Mouse (Mus musculus): ENCODE results near the gene Tubb4a. TPM values are rescaled to one million over a fixed set of nuclear protein-coding genes. Genes with fewer than 3 reads are reported as not detected.

Gene Tubb4a
- polyA plus RNA-seq, 1 experiment: 1.7 TPM

- Histone ChIP-seq H3K4me3 (ENCODE audit: extremely low read depth, insufficient read depth, insufficient read length) (no peak overlapping the region), H3K36me3 (ENCODE audit: control insufficient read depth, insufficient read depth, low read length) (no peaks in the 10 kb centered on the region), H3K4me1 (ENCODE audit: control insufficient read depth, insufficient read depth, insufficient read length) (no peaks in the 10 kb centered on the region), H3K27me3 (ENCODE audit: control insufficient read depth, insufficient read depth, low read length) (no peaks in the 10 kb centered on the region), H3K27ac (ENCODE audit: insufficient read depth, low read length) (no peak overlapping the region)
- WGBS: 87% methylated on average over 5 of the region's 5 CpGs
- TF ChIP-seq CTCF (IDR thresholded peaks at IDR 0.05; ENCODE audit: extremely low read depth, insufficient read depth, insufficient read length, insufficient replicate concordance) (no peak), POLR2A (IDR thresholded peaks at IDR 0.05; ENCODE audit: low read depth, low read length) (no peak)
- no peak for DNase-seq (ENCODE audit: low read depth in 1 of 2, low spot score in 2 of 2)
Measured at GRCm38 (mm10) chr17:57047406-57047805, 40.2 kb downstream of the Tubb4a start.

GRCm38 (mm10) chr17:57041554-57041953 lies 46.0 kb downstream of the Tubb4a start, which contains the start of gene Slc25a41:
TSS of gene Slc25a41 (minus strand) at chr17:57041654.
- DNase-seq (ENCODE audit: low read depth in 1 of 2, low spot score in 2 of 2): no peak
- Histone ChIP-seq H3K4me3 (ENCODE audit: extremely low read depth, insufficient read depth, insufficient read length) (no peak within 1 kb of the TSS), H3K4me1 (ENCODE audit: control insufficient read depth, insufficient read depth, insufficient read length) (no peaks in the 10 kb centered on the region), H3K36me3 (ENCODE audit: control insufficient read depth, insufficient read depth, low read length) (no peaks in the 10 kb centered on the region), H3K27ac (ENCODE audit: insufficient read depth, low read length) (no peak within 1 kb of the TSS), H3K27me3 (ENCODE audit: control insufficient read depth, insufficient read depth, low read length) (no peaks in the 10 kb centered on the region; the same call in 1 of the 2 replicates)
- WGBS: 87% methylated on average over 8 of the region's 8 CpGs
- TF ChIP-seq POLR2A (IDR thresholded peaks at IDR 0.05; ENCODE audit: low read depth, low read length) (no peak), CTCF (IDR thresholded peaks at IDR 0.05; ENCODE audit: extremely low read depth, insufficient read depth, insufficient read length, insufficient replicate concordance) (no peak)

- TF ChIP-seq CTCF (IDR thresholded peaks at IDR 0.05; ENCODE audit: extremely low read depth, insufficient read depth, insufficient read length, insufficient replicate concordance) (no peak), POLR2A (IDR thresholded peaks at IDR 0.05; ENCODE audit: low read depth, low read length) (no peak)
- 56% methylated on average over 8 of the region's 8 CpGs for WGBS
- H3K4me3 ChIP-seq (ENCODE audit: extremely low read depth, insufficient read depth, insufficient read length): no peak overlapping the region
- no peaks in the 10 kb centered on the region; the same call in 1 of the 2 replicates for H3K27me3 ChIP-seq (ENCODE audit: control insufficient read depth, insufficient read depth, low read length)
- no peak for DNase-seq (ENCODE audit: low read depth in 1 of 2, low spot score in 2 of 2)
- no peaks in the 10 kb centered on the region for H3K36me3 ChIP-seq (ENCODE audit: control insufficient read depth, insufficient read depth, low read length)
- no peak overlapping the region for H3K27ac ChIP-seq (ENCODE audit: insufficient read depth, low read length)
- H3K4me1 ChIP-seq (ENCODE audit: control insufficient read depth, insufficient read depth, insufficient read length): peaks cover 3% of the 10 kb centered on the region; the same call in 1 of the 2 replicates
Measured at GRCm38 (mm10) chr17:57038978-57039377, 48.6 kb downstream of the Tubb4a start.

- Histone ChIP-seq H3K4me1 (ENCODE audit: control insufficient read depth, insufficient read depth, insufficient read length) (peaks cover 11% of the 10 kb centered on the region), H3K27me3 (ENCODE audit: control insufficient read depth, insufficient read depth, low read length) (no peaks in the 10 kb centered on the region), H3K36me3 (ENCODE audit: control insufficient read depth, insufficient read depth, low read length) (peaks cover 6% of the 10 kb centered on the region), H3K4me3 (ENCODE audit: extremely low read depth, insufficient read depth, insufficient read length) (no peak overlapping the region), H3K27ac (ENCODE audit: insufficient read depth, low read length) (no peak overlapping the region)
- no peak for TF ChIP-seq CTCF (IDR thresholded peaks at IDR 0.05; ENCODE audit: extremely low read depth, insufficient read depth, insufficient read length, insufficient replicate concordance)
- TF ChIP-seq POLR2A (IDR thresholded peaks at IDR 0.05; ENCODE audit: low read depth, low read length): no peak
- DNase-seq (ENCODE audit: low read depth in 1 of 2, low spot score in 2 of 2): no peak
- WGBS: 89% methylated on average over 4 of the region's 4 CpGs
Measured at GRCm38 (mm10) chr17:57032854-57033253, 54.7 kb downstream of the Tubb4a start.

GRCm38 (mm10) chr17:57031661-57032420 lies 55.7 kb downstream of the Tubb4a start:
- peak; percentile 100 for DNase-seq (ENCODE audit: low read depth in 1 of 2, low spot score in 2 of 2)

GRCm38 (mm10) chr17:57030931-57031660 lies 56.5 kb downstream of the Tubb4a start, which contains the start of gene Khsrp:
TSS of gene Khsrp (minus strand) at chr17:57031522.
- Histone ChIP-seq H3K4me3 (ENCODE audit: extremely low read depth, insufficient read depth, insufficient read length) (peak within 1 kb of the TSS; percentile 89), H3K27ac (ENCODE audit: insufficient read depth, low read length) (peak within 1 kb of the TSS; percentile 86), H3K27me3 (ENCODE audit: control insufficient read depth, insufficient read depth, low read length) (no peaks in the 10 kb centered on the region), H3K4me1 (ENCODE audit: control insufficient read depth, insufficient read depth, insufficient read length) (peaks cover 11% of the 10 kb centered on the region), H3K36me3 (ENCODE audit: control insufficient read depth, insufficient read depth, low read length) (peaks cover 18% of the 10 kb centered on the region)
- under 1% methylated on average over 93 of the region's 99 CpGs for WGBS
- DNase-seq (ENCODE audit: low read depth in 1 of 2, low spot score in 2 of 2): peak in 1 of 2 experiments; percentile 36
- TF ChIP-seq POLR2A (IDR thresholded peaks at IDR 0.05; ENCODE audit: low read depth, low read length): peak; percentile 31; the same call in 1 of the 2 replicates
- no peak for TF ChIP-seq CTCF (IDR thresholded peaks at IDR 0.05; ENCODE audit: extremely low read depth, insufficient read depth, insufficient read length, insufficient replicate concordance)

More at GRCm38 (mm10) chr17:57031661-57032420, 55.7 kb downstream of the Tubb4a start:
- H3K36me3 ChIP-seq (ENCODE audit: control insufficient read depth, insufficient read depth, low read length): peaks cover 13% of the 10 kb centered on the region
- TF ChIP-seq POLR2A (IDR thresholded peaks at IDR 0.05; ENCODE audit: low read depth, low read length) (peak; percentile 88), CTCF (IDR thresholded peaks at IDR 0.05; ENCODE audit: extremely low read depth, insufficient read depth, insufficient read length, insufficient replicate concordance) (no peak)
- peak overlapping the region; percentile 48 for H3K4me3 ChIP-seq (ENCODE audit: extremely low read depth, insufficient read depth, insufficient read length)
- no peaks in the 10 kb centered on the region for H3K27me3 ChIP-seq (ENCODE audit: control insufficient read depth, insufficient read depth, low read length)
- H3K27ac ChIP-seq (ENCODE audit: insufficient read depth, low read length): peak overlapping the region; percentile 83
- H3K4me1 ChIP-seq (ENCODE audit: control insufficient read depth, insufficient read depth, insufficient read length): peaks cover 11% of the 10 kb centered on the region
- under 1% methylated on average over 38 of the region's 38 CpGs for WGBS

Other genes starting within 250 kb of the Tubb4a start
- not detected in 2 replicates for gene Acsbg2, start 213.3 kb downstream of the Tubb4a start, polyA plus RNA-seq (2012; rRNA removed)
- 0.09 and 0.21 TPM in 2 replicates for gene 1700061G19Rik, start 212.3 kb downstream of the Tubb4a start, polyA plus RNA-seq (2012; rRNA removed)
- gene Mllt1, start 152.4 kb downstream of the Tubb4a start, polyA plus RNA-seq (2012; rRNA removed): 36.2 and 46.1 TPM in 2 replicates
- not detected in 2 replicates for gene Acer1, start 105.7 kb downstream of the Tubb4a start, polyA plus RNA-seq (2012; rRNA removed)
- gene Clpp, start 97.5 kb downstream of the Tubb4a start, polyA plus RNA-seq (2012; rRNA removed): 66.7 and 103 TPM in 2 replicates
- 20.3 and 22.3 TPM in 2 replicates for gene Alkbh7, start 90.4 kb downstream of the Tubb4a start, polyA plus RNA-seq (2012; rRNA removed)
- not detected in 2 replicates for gene Pspn, start 87.8 kb downstream of the Tubb4a start, polyA plus RNA-seq (2012; rRNA removed)
- gene Gtf2f1, start 76.5 kb downstream of the Tubb4a start, polyA plus RNA-seq (2012; rRNA removed): 18.5 and 26.8 TPM in 2 replicates
- 0.07 and 0.12 TPM in 2 replicates for gene Gm17949, start 76.3 kb downstream of the Tubb4a start, polyA plus RNA-seq (2012; rRNA removed)
- gene Khsrp, start 56.3 kb downstream of the Tubb4a start, polyA plus RNA-seq (2012; rRNA removed): 82.8 and 119 TPM in 2 replicates
- gene Slc25a41, start 46.1 kb downstream of the Tubb4a start, polyA plus RNA-seq (2012; rRNA removed): not detected in 2 replicates
- 6.3 and 6.8 TPM in 2 replicates for gene Crb3, start 28.7 kb downstream of the Tubb4a start, polyA plus RNA-seq (2012; rRNA removed)
- 10.7 and 13.1 TPM in 2 replicates for gene Slc25a23, start 27.9 kb downstream of the Tubb4a start, polyA plus RNA-seq (2012; rRNA removed)
- 94.1 and 116 TPM in 2 replicates for gene Dennd1c, start 9.3 kb downstream of the Tubb4a start, polyA plus RNA-seq (2012; rRNA removed)
- 2.7 and 3.4 TPM in 2 replicates for gene Tnfsf9, start 17.5 kb upstream of the Tubb4a start, polyA plus RNA-seq (2012; rRNA removed)
- gene Cd70, start 62.0 kb upstream of the Tubb4a start, polyA plus RNA-seq (2012; rRNA removed): 0.36 and 0.55 TPM in 2 replicates
- gene Tnfsf14, start 106.4 kb upstream of the Tubb4a start, polyA plus RNA-seq (2012; rRNA removed): 6.1 and 7.9 TPM in 2 replicates
- 160 and 170 TPM in 2 replicates for gene C3, start 140.4 kb upstream of the Tubb4a start, polyA plus RNA-seq (2012; rRNA removed)
- gene Gpr108, start 160.7 kb upstream of the Tubb4a start, polyA plus RNA-seq (2012; rRNA removed): 38.5 and 39.0 TPM in 2 replicates
- 9.8 and 10.5 TPM in 2 replicates for gene Trip10, start 161.7 kb upstream of the Tubb4a start, polyA plus RNA-seq (2012; rRNA removed)
- 51.6 and 53.3 TPM in 2 replicates for gene Vav1, start 191.3 kb upstream of the Tubb4a start, polyA plus RNA-seq (2012; rRNA removed)